Mouse (Mus musculus) frontal cortex, postnatal 25 days (tissue): ENCODE data around the gene Zfp74.
A peak's percentile ranks its signal among the peaks of the same experiment; 100 is the strongest.

Experiments
- DNase-seq, 2 experiments: peaks; one replicate each; pipeline ENCODE4 v3.0.0; 2022; ENCODE audit warnings: low spot score in 2 of 2

Gene Zfp74

GRCm38 (mm10) chr7:29944201-29944600 is 9.7 kb downstream of the Zfp74 start:
- no peak for DNase-seq

- DNase-seq: no peak
Observed at GRCm38 (mm10) chr7:29943720-29944119, 10.2 kb downstream of the Zfp74 start.

GRCm38 (mm10) chr7:29942740-29943139 is 11.1 kb downstream of the Zfp74 start:
- DNase-seq: no peak

GRCm38 (mm10) chr7:29941027-29941426 is 12.9 kb downstream of the Zfp74 start:
- no peak for DNase-seq

GRCm38 (mm10) chr7:29938856-29939255 is 15.0 kb downstream of the Zfp74 start:
- DNase-seq: no peak

- DNase-seq: no peak
Observed at GRCm38 (mm10) chr7:29922780-29923179, 31.1 kb downstream of the Zfp74 start.

GRCm38 (mm10) chr7:29921439-29922093 is 32.3 kb downstream of the Zfp74 start:
- DNase-seq: no peak

GRCm38 (mm10) chr7:29918062-29918453 is 35.8 kb downstream of the Zfp74 start:
- DNase-seq: no peak

GRCm38 (mm10) chr7:29917371-29918061 is 36.4 kb downstream of the Zfp74 start:
- no peak for DNase-seq

GRCm38 (mm10) chr7:29912172-29912571 is 41.7 kb downstream of the Zfp74 start:
- DNase-seq: no peak

GRCm38 (mm10) chr7:29910252-29910651 is 43.6 kb downstream of the Zfp74 start:
- no peak for DNase-seq

- DNase-seq: peak; percentile 69 to 71
Observed at GRCm38 (mm10) chr7:29908130-29908950, 45.5 kb downstream of the Zfp74 start, which contains the start of gene Zfp383. Gene Zfp383 (plus strand): TSS chr7:29908223.

GRCm38 (mm10) chr7:29907206-29907605 is 46.7 kb downstream of the Zfp74 start:
- no peak for DNase-seq

GRCm38 (mm10) chr7:29906682-29907058 is 47.2 kb downstream of the Zfp74 start:
- DNase-seq: no peak

GRCm38 (mm10) chr7:29905966-29906681 is 47.8 kb downstream of the Zfp74 start, which contains the start of gene Zfp27:
Gene Zfp27 (minus strand): TSS chr7:29906572.
- DNase-seq: peak; percentile 34 to 42

- no peak for DNase-seq
Observed at GRCm38 (mm10) chr7:29904101-29904500, 49.8 kb downstream of the Zfp74 start.

- no peak for DNase-seq
Observed at GRCm38 (mm10) chr7:29898351-29898750, 55.5 kb downstream of the Zfp74 start.

GRCm38 (mm10) chr7:29892756-29893155 is 61.1 kb downstream of the Zfp74 start:
- no peak for DNase-seq

GRCm38 (mm10) chr7:29890501-29890900 is 63.4 kb downstream of the Zfp74 start:
- no peak for DNase-seq

GRCm38 (mm10) chr7:29880916-29881315 is 73.0 kb downstream of the Zfp74 start:
- no peak for DNase-seq
